Mouse (Mus musculus) liver, embryonic 12.5 days (tissue): ENCODE results near the gene Gm14632. TPM values are rescaled to one million over a fixed set of nuclear protein-coding genes. Genes with fewer than 3 reads are reported as not detected.
"Not testable (repeated sequence)": the region's sequence is repeated elsewhere in the genome, so short reads cannot be mapped to it uniquely, and the experiment has no call there.

Experiments
- ATAC-seq: fragments of 200-750 bp; cut with Nextera tagmentation; 2 replicates; pipeline ENCODE4 v1.8.0; 2017; ENCODE audit warnings: moderate number of reproducible peaks, mild to moderate bottlenecking, moderate library complexity
- H3K27ac ChIP-seq: fragments of 300-500 bp; sonication (generic); 2 replicates; pipeline ENCODE4 v1.5.1; 2016; ENCODE audit warnings: mild to moderate bottlenecking
- H3K27me3 ChIP-seq: fragments of 300-500 bp; sonication (generic); replicated peaks from 2 replicates; pipeline ENCODE4 v1.6.1; 2016; ENCODE audit warnings: mild to moderate bottlenecking, moderate library complexity
- H3K36me3 ChIP-seq: fragments of 300-500 bp; sonication (generic); 2 replicates; pipeline ENCODE4 v1.6.1; 2016; ENCODE audit warnings: mild to moderate bottlenecking, moderate library complexity
- H3K4me1 ChIP-seq: fragments of 300-500 bp; sonication (generic); 2 replicates; pipeline ENCODE4 v1.6.1; 2016
- H3K4me2 ChIP-seq: fragments of 300-500 bp; sonication (generic); 2 replicates; pipeline ENCODE4 v1.6.1; 2016; ENCODE audit warnings: mild to moderate bottlenecking, moderate library complexity
- H3K4me3 ChIP-seq: fragments of 300-500 bp; sonication (generic); 2 replicates; pipeline ENCODE4 v1.5.1; 2016; ENCODE audit warnings: mild to moderate bottlenecking, moderate library complexity
- H3K9ac ChIP-seq: fragments of 300-500 bp; sonication (generic); 2 replicates; pipeline ENCODE4 v1.6.1; 2016; ENCODE audit warnings: mild to moderate bottlenecking, moderate library complexity
- H3K9me3 ChIP-seq: fragments of 300-500 bp; sonication (generic); replicated peaks from 2 replicates; pipeline ENCODE4 v1.6.1; 2016; ENCODE audit warnings: mild to moderate bottlenecking, moderate library complexity
- WGBS: fragments of 180-500 bp; shearing (Covaris S2); methylation state at CpG from one replicate; pipeline ENCODE4 v1.1.7; 2016; ENCODE audit not compliant: insufficient replicate concordance; 5-methylcytosine and 5-hydroxymethylcytosine counted together
- polyA plus RNA-seq: library from polyadenylated mRNA; unstranded; fragments of >200 nt; fragmentation: Nextera tagmentation; extraction: Ambion mirVana; gene quantifications from 2 replicates; pipeline ENCODE4 v1.2.1, GENCODE M21; 2016

Gene Gm14632
- polyA plus RNA-seq = not detected in 2 replicates

DNA sequence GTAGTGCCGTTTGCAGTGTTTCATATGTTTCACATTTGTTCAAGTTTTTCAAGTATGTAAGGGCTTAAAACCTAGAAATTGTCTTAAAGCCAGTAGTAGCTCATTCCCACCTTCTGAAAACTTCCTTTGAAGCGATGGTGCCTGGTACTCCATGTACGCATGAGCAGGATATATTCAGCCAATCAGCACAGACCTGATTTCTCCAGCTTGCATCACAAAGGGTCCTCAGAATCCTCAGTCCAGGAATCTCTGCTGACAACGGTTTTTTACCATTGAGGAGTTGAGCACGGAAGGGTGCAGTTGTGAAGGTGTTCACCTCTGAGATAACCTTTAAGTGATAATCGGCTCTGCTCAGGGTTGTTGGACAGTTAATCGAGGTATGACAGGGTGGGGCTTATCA is at the start of gene Gm14632:
Gm14632 (plus strand) TSS at position 301 of the 400 bp plus-strand sequence.
- not testable (repeated sequence) for H3K27ac ChIP-seq, H3K9ac ChIP-seq, H3K4me2 ChIP-seq, H3K36me3 ChIP-seq, H3K9me3 ChIP-seq, H3K4me3 ChIP-seq, H3K4me1 ChIP-seq, H3K27me3 ChIP-seq, ATAC-seq
- 80% methylated on average over 4 of the region's 7 CpGs for WGBS
